Mouse (Mus musculus): ENCODE results near the gene Papola.

The Papola gene

GRCm38 (mm10) chr12:105863436-105863835 is 78.9 kb downstream of the Papola start:
- no peak for DNase-seq (ENCODE audit: low spot score)

- no peak for DNase-seq (ENCODE audit: low spot score)
These were observed 83.2 kb downstream of the Papola start for GRCm38 (mm10) chr12:105867646-105868045.

GRCm38 (mm10) chr12:105869242-105869641 is 84.7 kb downstream of the Papola start:
- no peak for DNase-seq (ENCODE audit: low spot score)

- DNase-seq (ENCODE audit: low spot score), result no peak
These were observed 85.2 kb downstream of the Papola start for GRCm38 (mm10) chr12:105869696-105870095.

GRCm38 (mm10) chr12:105873283-105873682 is 88.8 kb downstream of the Papola start:
- DNase-seq (ENCODE audit: low spot score), result no peak

GRCm38 (mm10) chr12:105875112-105875511 is 90.6 kb downstream of the Papola start:
- no peak for DNase-seq (ENCODE audit: low spot score)

DNA sequence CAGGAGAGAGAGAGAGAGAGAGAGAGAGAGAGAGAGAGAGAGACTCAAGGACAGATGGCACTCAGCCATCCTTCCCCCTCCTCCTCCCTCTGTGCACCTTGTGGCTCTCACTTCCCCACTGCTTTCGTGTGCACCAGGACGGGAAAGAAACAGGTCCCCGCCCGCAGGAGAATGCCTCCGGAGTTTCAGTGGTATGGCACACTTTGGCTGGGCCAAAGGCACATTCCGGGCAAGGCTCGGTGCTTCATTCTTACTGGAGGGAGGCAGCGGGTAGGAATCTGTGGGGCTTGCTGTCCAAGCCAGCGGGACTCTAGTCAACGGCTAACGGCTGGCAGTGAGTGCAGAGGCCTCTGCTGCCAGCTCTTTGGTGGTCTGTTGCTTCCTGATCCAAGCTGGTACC is 92.0 kb downstream of the Papola start:
- DNase-seq (ENCODE audit: low spot score), result no peak

- DNase-seq (ENCODE audit: low spot score), result no peak
These were observed 92.4 kb downstream of the Papola start for GRCm38 (mm10) chr12:105876931-105877330.

DNA sequence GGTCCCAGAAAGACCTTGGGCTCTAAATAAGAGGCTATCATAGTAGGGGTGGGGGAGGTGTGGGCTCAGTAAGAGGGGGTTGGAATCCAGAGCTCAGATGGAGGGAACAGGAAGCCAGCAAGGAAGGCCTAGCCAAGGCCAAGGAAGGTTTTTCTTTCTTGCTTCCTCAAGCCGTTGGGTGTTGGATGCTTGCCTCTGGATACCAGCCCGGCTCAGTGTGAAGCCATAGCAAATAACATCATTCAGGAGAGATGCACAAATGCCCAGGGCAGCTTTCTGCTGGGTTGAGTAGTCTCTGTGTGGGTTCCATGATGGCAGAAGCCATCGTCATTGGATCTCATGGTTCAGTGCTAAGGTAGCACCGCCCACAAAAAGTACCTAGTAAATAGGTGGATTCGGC is 94.3 kb downstream of the Papola start:
- DNase-seq (ENCODE audit: low spot score), result no peak

DNA sequence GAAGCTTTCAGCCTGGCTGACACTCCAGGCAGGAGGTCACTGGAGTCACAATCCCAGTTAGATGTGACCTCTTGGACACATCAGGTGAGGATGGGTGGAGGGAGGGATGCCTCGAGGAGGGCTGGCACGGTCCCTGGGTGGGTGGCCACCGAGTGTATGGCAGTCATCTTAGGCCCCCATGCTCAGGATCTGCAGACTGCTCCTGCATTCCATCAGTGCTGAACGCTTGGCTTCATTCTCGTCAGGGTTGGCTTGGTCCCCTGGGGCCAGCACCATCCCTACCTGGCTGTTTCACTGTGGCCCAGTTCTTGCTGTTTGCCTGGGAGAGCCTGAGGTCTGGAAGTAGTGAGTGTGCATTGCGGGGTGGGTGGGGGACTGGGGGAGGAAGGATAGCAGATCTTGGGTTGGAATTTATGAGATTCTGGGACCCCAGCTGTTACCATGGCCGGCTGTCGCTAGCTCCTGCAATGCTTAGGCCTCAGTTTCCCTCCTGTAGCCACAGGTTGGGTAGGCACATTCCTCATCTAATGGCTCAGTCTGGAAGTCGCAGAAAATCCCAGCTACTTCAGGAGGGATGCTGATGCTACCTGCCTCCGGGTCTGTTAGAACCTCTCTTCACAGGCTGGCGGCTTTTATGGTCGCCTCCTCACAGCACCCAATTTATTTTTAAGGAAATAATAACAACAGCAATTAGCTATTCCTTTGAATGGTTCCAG is 99.5 kb downstream of the Papola start:
- DNase-seq (ENCODE audit: low spot score), result no peak

DNA sequence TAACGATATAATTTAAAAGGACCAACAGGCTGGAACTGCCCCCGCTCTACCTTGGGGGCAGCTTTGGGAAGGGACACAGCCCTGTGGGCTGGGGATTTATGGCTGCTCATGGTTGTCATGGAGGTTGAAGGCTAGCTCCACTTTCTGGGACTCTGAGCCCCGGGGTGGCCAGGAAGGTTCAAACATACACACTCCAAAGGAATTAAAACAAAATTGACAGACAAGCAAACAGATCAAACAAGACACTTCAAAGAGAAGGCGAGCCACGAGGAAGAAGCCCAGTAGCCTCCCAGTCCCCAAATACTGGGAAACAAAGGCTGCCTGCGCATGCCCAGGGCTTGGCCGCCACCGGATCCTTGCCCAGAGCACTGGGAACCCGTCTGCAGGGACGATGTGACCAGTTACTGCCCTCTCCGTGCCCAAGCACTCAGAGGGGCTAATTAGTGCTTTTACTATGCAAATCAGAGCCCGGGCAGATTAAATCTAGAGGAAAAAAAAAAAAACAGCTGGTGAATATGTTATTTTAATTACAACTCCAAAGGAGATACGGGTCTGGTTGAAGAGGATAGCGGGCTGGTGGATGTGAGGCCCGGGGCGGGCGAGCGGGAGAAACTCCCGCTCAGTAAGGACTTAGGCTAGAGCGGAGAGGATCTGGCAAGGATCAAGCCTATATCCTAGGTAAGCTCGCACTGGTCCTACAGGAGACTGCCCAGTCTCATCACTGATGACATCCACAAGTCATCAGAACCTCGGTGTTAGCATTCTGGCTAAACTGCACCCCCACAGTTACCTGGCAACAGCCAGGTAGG is 100.2 kb downstream of the Papola start:
- DNase-seq (ENCODE audit: low spot score), result no peak
